Mouse (Mus musculus) lung, postnatal 10 days (tissue): Measurements from ENCODE around the gene Pkn3.
"Not testable (repeated sequence)": the region's sequence is repeated elsewhere in the genome, so short reads cannot be mapped to it uniquely, and the experiment has no call there.

Source experiments
- DNase-seq: peaks from one replicate; pipeline ENCODE4 v3.0.0; 2021

The Pkn3 gene

DNA sequence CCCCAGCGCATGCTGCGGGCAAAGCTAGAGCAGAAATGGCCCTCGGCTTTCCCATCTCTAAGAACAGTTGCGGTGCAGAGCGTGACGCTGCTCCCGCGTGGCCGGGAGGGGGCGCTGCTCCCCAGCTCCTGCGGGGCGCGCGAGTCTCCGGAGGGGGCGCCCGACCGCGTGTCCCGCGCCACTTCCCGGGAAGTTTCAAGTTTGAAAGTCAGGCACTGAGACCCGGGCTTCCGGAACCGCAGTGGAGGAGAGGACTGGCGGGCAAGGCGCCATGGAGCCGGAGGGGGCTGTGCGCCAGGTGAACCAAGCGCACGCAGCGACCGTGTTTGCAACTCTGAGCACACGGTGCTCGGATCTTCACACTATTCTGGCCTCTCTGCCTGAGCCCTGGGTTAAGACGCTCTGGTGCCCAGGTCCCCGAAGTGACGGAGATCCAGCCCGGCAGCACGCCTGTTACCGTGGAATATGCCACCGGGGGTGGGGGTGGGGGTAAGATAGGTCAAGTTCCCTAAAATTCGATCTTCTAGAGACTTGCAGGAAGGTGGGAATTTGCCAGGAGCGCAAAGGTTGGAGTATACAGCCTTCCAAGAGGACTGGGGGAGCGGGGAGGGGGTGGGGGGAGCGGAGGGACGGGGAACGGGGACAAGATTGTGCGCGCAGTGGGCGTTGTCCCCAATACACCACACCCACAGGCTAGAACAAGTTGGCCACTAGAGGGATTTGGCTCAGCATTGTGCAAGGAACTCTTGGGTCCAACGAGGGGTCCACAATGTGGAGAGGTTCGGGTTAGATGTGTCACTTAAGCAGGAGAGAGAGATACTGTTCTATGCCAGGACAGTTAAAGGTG, at the start of gene Pkn3:
Gene Pkn3, plus strand, starts transcription at position 183 of the 847 bp plus-strand sequence.
- DNase-seq, result peak; percentile 92

DNA sequence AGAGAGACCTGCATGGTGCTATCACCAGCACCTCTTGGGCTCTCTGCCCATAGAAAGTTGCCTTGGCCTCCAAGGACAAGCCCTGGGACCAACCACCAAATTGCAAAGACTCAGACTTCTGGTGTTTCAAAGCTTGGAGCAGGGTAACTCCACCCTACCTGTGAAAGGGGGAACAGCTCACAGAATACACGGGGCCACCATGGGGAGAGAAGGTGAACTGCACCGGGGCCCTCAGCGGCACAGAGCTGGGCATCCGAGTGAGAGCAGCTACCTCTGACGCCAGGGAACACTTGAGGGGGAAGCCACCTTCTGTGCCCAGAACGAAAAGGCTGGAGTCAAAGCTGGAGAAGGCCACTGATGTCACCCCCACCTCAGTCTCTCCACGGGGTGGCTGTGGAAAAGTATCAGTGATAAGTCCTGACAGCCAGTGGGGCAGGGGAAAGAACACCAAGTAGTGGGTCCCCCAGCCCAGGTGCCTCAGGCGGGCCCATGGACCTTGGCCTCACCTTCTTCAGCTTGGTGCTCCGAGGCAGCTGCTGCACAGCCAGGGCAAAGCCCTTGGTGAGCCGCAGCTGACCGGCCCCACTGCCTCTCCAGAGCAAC, 45.1 kb upstream of the Pkn3 start:
- peak; percentile 27 for DNase-seq

DNA sequence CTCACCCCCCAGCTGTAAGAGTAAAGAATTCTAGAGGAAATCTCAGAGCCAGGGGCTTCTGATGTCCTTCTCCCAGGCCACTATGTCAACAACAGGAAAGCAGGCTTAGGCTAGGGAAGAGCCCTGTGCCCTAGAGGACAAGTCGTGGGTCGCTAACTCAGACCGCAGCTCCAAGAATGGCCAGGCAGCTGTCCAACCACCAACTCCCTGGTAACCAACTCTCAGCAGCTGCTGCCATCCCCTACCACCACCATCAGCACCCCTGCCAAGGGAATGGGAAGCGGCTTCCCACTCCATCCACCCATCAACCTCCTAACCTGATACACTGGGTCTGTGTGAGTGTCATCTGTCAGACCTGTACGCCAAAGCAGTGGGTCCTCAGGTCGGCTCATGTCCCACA, 44.5 kb upstream of the Pkn3 start:
- no peak for DNase-seq

DNA sequence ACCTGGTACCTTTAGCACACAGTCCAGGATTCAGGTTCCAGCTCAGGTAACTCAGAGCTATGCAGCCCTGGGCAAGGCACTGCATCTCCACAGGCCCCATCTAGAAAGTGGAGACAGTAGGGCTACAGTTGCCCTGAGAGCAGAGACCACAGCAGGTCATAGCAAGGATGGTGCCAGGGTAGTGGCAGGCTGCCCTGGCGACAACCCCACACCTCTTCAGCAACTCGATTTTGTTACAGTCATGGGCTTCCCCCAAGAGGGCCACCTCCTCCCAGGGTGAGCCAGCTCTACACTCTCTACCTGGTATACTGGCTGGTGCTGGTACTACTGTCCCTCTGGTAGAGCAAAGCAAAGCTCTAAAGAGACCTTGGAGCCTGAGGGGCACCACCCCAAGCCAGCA, 39.7 kb upstream of the Pkn3 start:
- no peak for DNase-seq

DNA sequence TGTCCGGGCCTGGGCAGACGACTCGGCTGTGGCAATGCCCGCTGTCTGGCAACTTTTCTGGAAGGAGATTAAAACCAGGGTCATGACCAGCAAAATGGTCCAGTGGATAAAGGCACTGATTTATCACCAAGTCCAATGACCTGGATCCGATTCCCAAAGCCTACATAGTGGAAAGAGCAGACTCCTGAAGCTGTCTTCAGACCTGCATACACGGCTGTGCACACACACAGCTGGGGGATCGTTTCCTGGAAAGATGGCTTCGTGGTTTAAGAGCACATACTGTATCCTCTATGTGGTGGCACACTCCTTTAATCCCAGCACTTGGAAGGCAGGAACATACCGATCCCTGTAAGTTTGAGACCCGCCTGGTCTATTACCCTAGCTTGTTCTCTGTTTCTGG, 39.1 kb upstream of the Pkn3 start:
- no peak for DNase-seq

DNA sequence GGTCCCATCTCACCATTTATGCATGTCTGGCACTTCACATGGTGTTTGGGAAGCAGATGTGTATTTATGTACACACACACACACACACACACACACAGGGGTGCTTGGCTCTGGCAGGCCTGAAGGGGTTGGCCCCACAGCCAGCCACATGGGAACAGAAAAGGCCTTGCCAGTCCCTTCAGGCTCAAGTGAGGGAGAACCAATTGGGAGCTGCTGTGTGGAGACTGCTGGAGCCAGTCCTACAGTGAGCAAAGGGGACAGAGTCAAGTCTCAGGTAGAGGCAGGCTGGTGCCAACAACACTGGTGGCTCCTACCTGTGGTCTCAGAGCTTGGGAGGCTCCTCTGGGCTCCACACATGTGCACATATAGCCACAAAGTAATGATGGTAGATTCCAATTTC, 37.8 kb upstream of the Pkn3 start:
- no peak for DNase-seq

DNA sequence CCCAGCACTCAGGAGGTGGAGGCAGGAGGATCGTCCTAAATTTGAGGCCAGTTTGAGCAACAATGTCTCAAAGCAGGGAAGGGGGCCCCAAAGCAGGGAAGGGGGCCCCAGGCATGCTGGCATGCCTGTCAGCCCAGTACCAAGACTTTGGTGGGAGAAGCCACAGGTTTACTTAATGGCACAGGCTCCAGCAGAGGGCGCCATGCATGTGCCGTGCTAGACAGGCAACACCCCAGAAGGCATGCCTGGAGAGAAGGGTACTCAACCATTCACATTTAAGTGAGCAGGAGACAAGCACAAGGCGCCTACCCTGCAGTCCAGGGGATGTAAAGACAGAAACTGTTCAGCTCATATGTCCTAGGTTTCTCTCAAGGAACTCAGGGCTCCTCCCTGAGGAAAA, 35.0 kb upstream of the Pkn3 start:
- DNase-seq, result peak; percentile 90

DNA sequence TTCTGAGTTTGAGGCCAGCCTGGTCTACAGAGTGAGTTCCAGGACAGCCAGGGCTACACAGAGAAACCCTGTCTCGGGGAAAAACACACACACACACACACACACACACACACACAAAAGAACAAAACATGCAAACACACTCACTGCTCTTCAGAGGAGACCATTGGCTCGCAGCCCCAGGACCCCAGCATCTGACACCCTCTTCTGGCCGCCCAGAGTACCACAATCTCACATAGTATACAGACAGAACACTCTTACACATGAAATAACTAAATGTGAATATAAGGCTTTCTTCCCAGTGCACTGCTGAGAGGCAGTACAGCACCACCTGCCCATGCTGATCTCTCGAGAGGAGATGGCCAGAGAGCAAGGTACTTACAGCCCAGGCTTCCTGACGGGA, 32.9 kb upstream of the Pkn3 start:
- no peak for DNase-seq

GRCm38 (mm10) chr2:30047127-30047526, 30.4 kb upstream of the Pkn3 start:
- DNase-seq, result no peak

- peak; percentile 28 for DNase-seq
Observed at GRCm38 (mm10) chr2:30048101-30048501, 29.4 kb upstream of the Pkn3 start.

- peak; percentile 98 for DNase-seq
Observed at GRCm38 (mm10) chr2:30048699-30049388, 28.6 kb upstream of the Pkn3 start, which contains the start of gene Wdr34. Gene Wdr34 (minus strand): TSS chr2:30048881.

DNA sequence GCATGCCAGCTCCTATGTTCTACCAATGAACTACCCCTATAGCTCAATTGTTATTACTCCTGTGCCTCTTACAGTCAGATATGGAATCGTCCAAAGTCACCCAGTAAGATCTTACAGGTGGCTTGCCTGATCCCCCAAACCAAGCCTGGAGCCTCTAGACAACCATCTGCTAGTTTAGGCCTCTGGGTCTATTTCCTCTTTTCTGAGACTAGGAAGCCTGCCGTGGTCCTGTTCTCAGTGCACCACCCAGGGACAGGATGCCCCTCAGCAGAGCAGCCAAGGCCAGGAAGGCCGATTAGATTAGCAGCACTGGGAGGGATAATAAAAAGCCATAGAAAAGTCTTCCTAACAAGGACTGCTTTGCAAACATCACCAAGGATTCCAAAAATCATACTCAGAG, 27.7 kb upstream of the Pkn3 start:
- no peak for DNase-seq

DNA sequence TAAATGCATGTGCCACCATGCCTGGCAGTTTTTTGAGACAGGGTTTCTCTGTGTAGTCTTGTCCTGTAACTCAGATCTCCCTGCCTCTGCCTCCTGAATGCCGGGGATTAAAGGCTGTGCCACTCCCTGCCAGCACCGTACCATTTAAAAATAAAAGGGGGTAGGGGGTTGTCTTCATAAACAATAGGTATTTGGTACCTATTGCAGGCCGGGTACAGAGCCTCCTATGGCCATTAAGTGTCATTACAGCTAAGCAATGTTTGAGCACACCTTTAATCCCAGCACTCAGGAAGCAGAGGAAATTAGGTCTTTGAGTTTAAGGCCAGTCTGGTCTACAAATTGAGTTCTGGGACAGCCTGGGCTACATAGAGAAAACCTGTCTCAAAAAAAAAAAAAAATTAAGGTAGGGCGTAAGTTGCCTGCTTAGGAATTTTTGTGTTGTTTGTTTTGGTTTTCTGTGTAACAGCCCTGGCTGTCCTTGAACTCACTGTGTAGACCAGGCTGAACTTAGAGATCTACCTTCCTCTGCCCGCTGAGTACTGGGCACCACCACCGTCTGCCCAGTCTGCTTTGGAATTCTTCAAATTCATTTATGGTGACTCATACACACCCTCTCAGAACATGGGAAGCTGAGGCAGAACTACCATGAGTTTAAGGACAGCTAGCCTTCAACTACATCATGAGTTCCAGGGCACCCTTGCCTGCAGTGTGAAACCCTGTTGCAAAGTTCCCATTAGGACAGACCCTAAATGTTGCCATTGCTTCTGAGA, 25.3 kb upstream of the Pkn3 start:
- DNase-seq, result no peak

GRCm38 (mm10) chr2:30055310-30055709, 22.2 kb upstream of the Pkn3 start:
- DNase-seq, result not testable (repeated sequence)

GRCm38 (mm10) chr2:30056736-30057135, 20.7 kb upstream of the Pkn3 start:
- no peak for DNase-seq

- DNase-seq, result peak; percentile 38
Observed at GRCm38 (mm10) chr2:30057223-30057904, 20.1 kb upstream of the Pkn3 start, which contains the start of gene Set. Gene Set (plus strand): TSS chr2:30057378.

DNA sequence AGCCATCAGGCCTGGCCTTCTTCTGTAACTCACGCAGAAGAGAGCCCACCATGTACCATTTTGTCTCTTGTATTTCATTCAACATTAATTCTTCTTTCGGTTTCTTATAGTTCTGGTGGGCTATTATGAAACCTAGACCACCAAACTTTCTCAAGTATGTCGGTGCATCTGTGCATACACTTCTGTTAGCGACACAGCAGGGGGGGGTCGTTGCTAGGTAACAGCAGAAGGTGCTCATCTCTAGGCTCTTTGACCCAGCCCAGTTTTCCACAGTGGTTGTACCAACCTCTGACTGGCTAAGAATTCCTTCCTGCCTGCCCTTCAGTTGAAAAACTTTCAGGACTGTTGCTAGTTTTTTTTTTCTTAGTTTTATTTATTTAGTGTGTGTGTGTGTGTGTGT, 19.1 kb upstream of the Pkn3 start:
- no peak for DNase-seq

DNA sequence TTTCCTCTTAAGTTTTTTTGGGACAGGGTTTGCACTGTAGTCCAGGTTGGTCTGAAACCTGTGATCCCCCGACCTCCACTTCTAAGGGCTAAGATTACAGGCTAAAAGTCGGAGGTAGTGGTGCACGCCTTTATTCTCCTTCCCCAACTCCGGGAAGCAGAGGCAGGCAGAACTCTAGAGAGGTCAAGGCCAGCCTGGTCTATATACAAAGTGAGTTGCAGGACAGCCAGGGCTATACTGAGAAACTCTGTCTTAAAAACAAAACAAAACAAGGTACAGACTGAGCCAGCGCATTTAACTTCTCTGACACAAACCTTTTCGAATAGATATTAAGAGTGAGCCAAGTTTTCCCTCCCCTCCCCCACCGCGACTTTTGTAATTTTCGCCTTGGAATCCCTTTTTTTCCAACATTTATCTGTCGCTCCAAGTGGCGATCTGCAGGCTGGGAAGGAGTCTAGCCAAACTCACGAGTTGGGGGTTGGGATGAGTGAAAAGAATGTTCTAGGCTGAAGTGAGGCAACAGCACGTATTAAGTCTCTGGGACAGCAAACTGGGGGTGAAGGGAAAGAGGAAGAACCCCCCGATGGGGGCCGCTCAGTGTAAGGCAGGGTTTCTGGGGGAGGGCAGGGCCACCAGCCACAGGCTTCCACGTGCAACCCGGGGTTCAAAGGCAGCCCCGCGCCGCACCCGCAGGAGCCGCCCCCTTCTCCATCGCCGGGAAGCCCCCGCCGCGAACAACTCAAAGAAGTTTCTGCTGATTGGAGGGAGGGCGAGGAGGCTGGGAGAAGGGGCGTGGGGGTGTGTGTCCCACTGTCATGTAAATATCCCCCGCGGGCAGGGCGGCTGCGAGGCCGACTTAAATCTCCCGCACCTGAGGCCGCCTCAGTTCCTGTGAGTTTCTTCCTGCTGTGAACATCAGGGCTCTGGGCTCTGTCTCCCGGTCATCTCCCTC, 16.0 kb upstream of the Pkn3 start:
- DNase-seq, result peak; percentile 75

- DNase-seq, result peak; percentile 62
Observed at GRCm38 (mm10) chr2:30062249-30063093, 15.0 kb upstream of the Pkn3 start.

DNA sequence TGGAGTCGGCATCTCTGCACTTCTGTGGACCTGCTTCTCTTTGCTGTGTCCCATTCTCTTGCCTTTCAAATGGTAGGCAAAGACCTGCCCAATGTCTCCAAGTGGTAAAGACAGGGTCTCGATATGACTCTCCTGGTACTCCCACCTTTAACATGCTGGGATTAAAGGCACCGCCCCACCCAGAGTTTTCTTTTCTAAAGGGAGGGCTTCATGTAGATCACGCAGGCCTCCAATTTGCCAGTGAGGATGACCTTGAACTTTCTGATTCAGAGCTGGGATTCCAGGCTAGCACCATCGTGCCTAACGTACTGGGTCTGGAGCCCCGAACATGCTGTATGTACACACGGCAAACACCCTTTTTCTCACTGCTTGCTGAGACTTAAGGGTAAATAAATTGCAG, 14.2 kb upstream of the Pkn3 start:
- DNase-seq, result no peak
